Mouse (Mus musculus) myocyte (in vitro differentiated cells): ENCODE measurements around the gene Trpc3. TPM values are rescaled to one million over a fixed set of nuclear protein-coding genes. Genes with fewer than 3 reads are reported as not detected.

Experiments
- H3K27me3 ChIP-seq: one replicate; pipeline ENCODE4 v1.6.1; 2011; ENCODE audit not compliant: control insufficient read depth, insufficient read depth, insufficient read length
- H3K36me3 ChIP-seq: one replicate; pipeline ENCODE4 v1.6.1; 2011; ENCODE audit not compliant: control insufficient read depth, insufficient read depth
- H3K4me2 ChIP-seq: one replicate; pipeline ENCODE4 v1.6.1; 2011; ENCODE audit warnings: low read depth, control low read depth
- H3K4me3 ChIP-seq: one replicate; pipeline ENCODE4 v1.5.1; 2011; ENCODE audit warnings: mild to moderate bottlenecking, control low read depth, moderate library complexity
- H3K79me2 ChIP-seq: one replicate; pipeline ENCODE4 v1.6.1; 2011; ENCODE audit not compliant: control insufficient read depth, insufficient read depth
- H3ac ChIP-seq: one replicate; pipeline ENCODE4 v1.6.1; 2011; ENCODE audit not compliant: control insufficient read depth, insufficient read length
- CEBPB ChIP-seq: IDR thresholded peaks from 2 replicates; pipeline ENCODE4 v1.6.1; 2011; ENCODE audit warnings: mild to moderate bottlenecking, moderate library complexity; ENCODE audit not compliant: poor library complexity, insufficient read depth, severe bottlenecking
- E2F4 ChIP-seq: IDR thresholded peaks from one replicate; pipeline ENCODE4 v1.6.1; 2011; ENCODE audit warnings: mild to moderate bottlenecking, control low read depth, moderate library complexity; ENCODE audit not compliant: insufficient read depth
- MAX ChIP-seq: IDR thresholded peaks from one replicate; pipeline ENCODE4 v1.6.1; 2011; ENCODE audit warnings: low read depth, mild to moderate bottlenecking, control low read depth
- MYOD1 ChIP-seq, 3 experiments: IDR thresholded peaks; one replicate each; pipeline ENCODE4 v1.6.1; 2011; ENCODE audit warnings: control low read depth in 2 of 3, low read depth in 2 of 3, mild to moderate bottlenecking in 2 of 3, moderate library complexity in 1 of 3; ENCODE audit not compliant: insufficient read length in 2 of 3, control insufficient read depth in 1 of 3
- MYOG ChIP-seq, 3 experiments: IDR thresholded peaks; one replicate each; pipeline ENCODE4 v1.6.1; 2011; ENCODE audit warnings: control low read depth in 2 of 3, low read depth in 2 of 3, mild to moderate bottlenecking in 2 of 3; ENCODE audit not compliant: insufficient read length in 2 of 3, control insufficient read depth in 1 of 3, insufficient read depth in 1 of 3
- POLR2A ChIP-seq: IDR thresholded peaks from one replicate; pipeline ENCODE4 v1.6.1; 2011; ENCODE audit warnings: low read depth, mild to moderate bottlenecking, control low read depth, moderate library complexity; ENCODE audit not compliant: insufficient read length
- POLR2AphosphoS2 ChIP-seq: IDR thresholded peaks from one replicate; pipeline ENCODE4 v1.6.1; 2011; ENCODE audit warnings: low read depth, control low read depth; ENCODE audit not compliant: insufficient read length
- REST ChIP-seq: IDR thresholded peaks from one replicate; pipeline ENCODE4 v1.6.1; 2011; ENCODE audit warnings: mild to moderate bottlenecking, control low read depth, moderate library complexity; ENCODE audit not compliant: insufficient read depth, insufficient read length
- SRF ChIP-seq: IDR thresholded peaks from one replicate; pipeline ENCODE4 v1.6.1; 2011; ENCODE audit warnings: low read depth; ENCODE audit not compliant: control insufficient read depth, insufficient read length
- TCF12 ChIP-seq: IDR thresholded peaks from one replicate; pipeline ENCODE4 v1.6.1; 2011; ENCODE audit warnings: mild to moderate bottlenecking, control low read depth; ENCODE audit not compliant: poor library complexity, insufficient read depth, severe bottlenecking
- TCF3 ChIP-seq: IDR thresholded peaks from one replicate; pipeline ENCODE4 v1.6.1; 2011; ENCODE audit warnings: low read depth, control low read depth; ENCODE audit not compliant: insufficient read length
- USF1 ChIP-seq: IDR thresholded peaks from one replicate; pipeline ENCODE4 v1.6.1; 2011; ENCODE audit warnings: low read depth, mild to moderate bottlenecking, control low read depth, moderate library complexity
- polyA plus RNA-seq: library from polyadenylated mRNA; unstranded; fragments of >200 nt; fragmentation: generic; extraction: Trizol; gene quantifications from one replicate; pipeline ENCODE4 v1.2.1, GENCODE M21; 2012; ENCODE audit warnings: missing spikeins

Trpc3 gene
- polyA plus RNA-seq, 1 experiment = not detected

GRCm38 (mm10) chr3:36643354-36643753 lies 46.6 kb downstream of the Trpc3 start:
- no peaks in the 10 kb centered on the region for H3K79me2 ChIP-seq
- H3ac ChIP-seq = no peak overlapping the region
- H3K4me2 ChIP-seq = no peak overlapping the region
- H3K4me3 ChIP-seq = no peak overlapping the region
- TF ChIP-seq CEBPB (no peak), REST (no peak), POLR2A (no peak), SRF (no peak), MYOD1 (IDR thresholded peaks at IDR 0.05; ENCODE audit: control insufficient read depth in 1 of 3, insufficient read length in 2 of 3, low read depth in 2 of 3) (no peak), TCF12 (no peak), POLR2AphosphoS2 (no peak), USF1 (no peak), E2F4 (no peak)
- no peaks in the 10 kb centered on the region for H3K36me3 ChIP-seq
- no peaks in the 10 kb centered on the region for H3K27me3 ChIP-seq

- Histone ChIP-seq H3K36me3 (no peaks in the 10 kb centered on the region), H3K4me3 (no peak overlapping the region), H3K27me3 (no peaks in the 10 kb centered on the region), H3K79me2 (no peaks in the 10 kb centered on the region), H3ac (no peak overlapping the region), H3K4me2 (no peak overlapping the region)
- TF ChIP-seq MAX (no peak), E2F4 (no peak), MYOD1 (IDR thresholded peaks at IDR 0.05; ENCODE audit: control insufficient read depth in 1 of 3, insufficient read length in 2 of 3, low read depth in 2 of 3) (no peak), REST (no peak), SRF (no peak), CEBPB (no peak), TCF3 (no peak), MYOG (IDR thresholded peaks at IDR 0.05; ENCODE audit: control insufficient read depth in 1 of 3, insufficient read depth in 1 of 3, insufficient read length in 2 of 3, low read depth in 2 of 3) (no peak), POLR2A (no peak), USF1 (no peak), TCF12 (no peak), POLR2AphosphoS2 (no peak)
Measured at GRCm38 (mm10) chr3:36642736-36643135, 47.2 kb downstream of the Trpc3 start.

GRCm38 (mm10) chr3:36640787-36641186 lies 49.2 kb downstream of the Trpc3 start:
- Histone ChIP-seq H3K4me3 (no peak overlapping the region), H3ac (no peak overlapping the region), H3K27me3 (no peaks in the 10 kb centered on the region), H3K79me2 (no peaks in the 10 kb centered on the region), H3K36me3 (no peaks in the 10 kb centered on the region), H3K4me2 (no peak overlapping the region)
- no peak for TF ChIP-seq TCF12
- TF ChIP-seq SRF = no peak
- no peak for TF ChIP-seq MYOG (IDR thresholded peaks at IDR 0.05; ENCODE audit: control insufficient read depth in 1 of 3, insufficient read depth in 1 of 3, insufficient read length in 2 of 3, low read depth in 2 of 3)
- no peak for TF ChIP-seq POLR2AphosphoS2
- no peak for TF ChIP-seq TCF3

GRCm38 (mm10) chr3:36635449-36635848 lies 54.5 kb downstream of the Trpc3 start:
- H3K36me3 ChIP-seq = no peaks in the 10 kb centered on the region
- no peak overlapping the region for H3ac ChIP-seq
- TF ChIP-seq MYOG (IDR thresholded peaks at IDR 0.05; ENCODE audit: control insufficient read depth in 1 of 3, insufficient read depth in 1 of 3, insufficient read length in 2 of 3, low read depth in 2 of 3) (no peak), MYOD1 (IDR thresholded peaks at IDR 0.05; ENCODE audit: control insufficient read depth in 1 of 3, insufficient read length in 2 of 3, low read depth in 2 of 3) (no peak), E2F4 (no peak), CEBPB (no peak), MAX (no peak), TCF3 (no peak), REST (no peak), POLR2A (no peak), SRF (no peak), USF1 (no peak), TCF12 (no peak), POLR2AphosphoS2 (no peak)
- H3K4me3 ChIP-seq = no peak overlapping the region
- no peaks in the 10 kb centered on the region for H3K27me3 ChIP-seq
- no peaks in the 10 kb centered on the region for H3K79me2 ChIP-seq
- H3K4me2 ChIP-seq = no peak overlapping the region

GRCm38 (mm10) chr3:36626803-36627202 lies 63.2 kb downstream of the Trpc3 start:
- no peaks in the 10 kb centered on the region for H3K79me2 ChIP-seq
- no peak for TF ChIP-seq MYOD1 (IDR thresholded peaks at IDR 0.05; ENCODE audit: control insufficient read depth in 1 of 3, insufficient read length in 2 of 3, low read depth in 2 of 3)
- no peak for TF ChIP-seq TCF3
- no peak for TF ChIP-seq TCF12
- no peak for TF ChIP-seq CEBPB
- TF ChIP-seq POLR2A = no peak
- no peak for TF ChIP-seq MYOG (IDR thresholded peaks at IDR 0.05; ENCODE audit: control insufficient read depth in 1 of 3, insufficient read depth in 1 of 3, insufficient read length in 2 of 3, low read depth in 2 of 3)
- TF ChIP-seq E2F4 = no peak
- no peak for TF ChIP-seq USF1
- TF ChIP-seq MAX = no peak
- H3K4me2 ChIP-seq = no peak overlapping the region
- no peak overlapping the region for H3ac ChIP-seq
- no peaks in the 10 kb centered on the region for H3K27me3 ChIP-seq
- H3K4me3 ChIP-seq = no peak overlapping the region
- H3K36me3 ChIP-seq = no peaks in the 10 kb centered on the region
